Mouse (Mus musculus): ENCODE results near the gene Gbgt1.

DNA sequence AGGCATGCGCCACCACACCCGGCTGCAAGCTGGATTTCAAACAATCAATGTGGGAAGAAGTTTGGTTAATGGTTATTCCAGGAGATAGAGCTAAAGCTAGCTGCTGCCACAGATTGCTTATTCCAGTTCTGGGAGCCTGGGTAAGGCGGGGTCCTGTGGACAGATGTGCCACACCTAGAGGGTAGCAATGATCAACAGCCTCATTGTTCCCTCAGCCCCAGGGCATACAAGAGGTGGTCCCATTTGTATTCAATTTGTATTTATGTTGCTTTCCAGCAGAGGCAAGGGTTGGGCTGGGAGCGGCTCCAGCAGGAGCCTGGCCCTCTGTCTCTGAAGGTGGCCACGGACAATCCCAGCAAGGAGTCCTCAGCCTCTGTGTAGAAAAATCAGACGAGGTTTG lies 9.6 kb downstream of the Gbgt1 start:
- no peak for TF ChIP-seq CTCF (IDR thresholded peaks at IDR 0.05; ENCODE audit: borderline replicate concordance, insufficient read depth, low read depth, low read length)
- TF ChIP-seq POLR2A (IDR thresholded peaks at IDR 0.05; ENCODE audit: borderline replicate concordance, insufficient read depth, low read length), result no peak

All from cerebellum, adult 2 months (tissue).